Mouse (Mus musculus) adrenal gland, postnatal 0 days (tissue): ENCODE measurements around the gene Olfr384. TPM values are rescaled to one million over a fixed set of nuclear protein-coding genes. Genes with fewer than 3 reads are reported as not detected.

Experiments
- polyA plus RNA-seq: library from polyadenylated mRNA; unstranded; fragments of >200 nt; fragmentation: Nextera tagmentation; extraction: Ambion mirVana; gene quantifications from 2 replicates; pipeline ENCODE4 v1.2.1, GENCODE M21; 2015

The Olfr384 gene
- polyA plus RNA-seq: not detected in 2 replicates

DNA sequence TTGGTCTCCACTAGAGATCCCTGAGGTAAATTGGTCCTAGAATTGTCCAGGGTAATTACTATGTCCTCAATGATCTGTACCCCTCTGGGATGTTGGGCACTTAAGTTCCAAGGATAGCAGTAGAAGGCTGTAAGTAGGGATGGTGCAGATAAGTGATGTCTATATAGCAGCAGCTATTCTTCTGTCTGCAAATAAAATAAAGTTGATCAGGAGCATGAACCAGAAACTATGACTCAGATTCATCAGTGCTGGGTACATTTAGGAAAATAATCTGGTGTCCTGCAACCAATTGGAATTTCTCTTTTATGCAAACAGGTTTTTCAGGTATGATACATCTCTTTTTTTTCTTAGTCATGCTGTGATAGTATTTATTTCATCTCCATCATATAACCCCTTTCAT lies at the start of gene Olfr384:
Gene Olfr384 (plus strand): TSS at position 301 of the 400 bp plus-strand sequence.

DNA sequence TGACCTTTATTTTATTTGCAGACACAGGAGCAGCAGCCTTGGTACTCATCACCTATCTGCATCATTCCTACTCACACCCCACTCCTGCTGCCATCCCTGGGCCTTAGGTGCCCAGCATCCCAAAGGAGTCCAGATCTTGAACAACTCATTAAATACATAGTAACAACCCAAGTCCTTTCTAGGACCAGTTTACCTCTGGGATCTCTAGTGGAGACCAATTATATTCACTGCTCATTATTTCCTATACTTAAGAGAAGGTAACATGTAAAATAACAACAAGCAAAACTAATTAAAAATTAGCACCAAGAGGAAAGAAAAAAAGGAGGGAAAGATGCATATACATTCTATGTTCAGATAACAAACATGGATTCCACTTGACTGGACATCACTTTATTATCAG lies 5.5 kb upstream of the Olfr384 start, which contains the start of gene Olfr385:
Gene Olfr385 (minus strand): TSS at position 101 of the 400 bp plus-strand sequence.

Other genes starting within 250 kb of the Olfr384 start
- gene Olfr20, start 247.8 kb upstream of the Olfr384 start, polyA plus RNA-seq: not detected in 2 replicates
- gene Olfr376, start 227.3 kb upstream of the Olfr384 start, polyA plus RNA-seq: not detected in 2 replicates
- not detected in 2 replicates for gene Olfr1, start 199.0 kb upstream of the Olfr384 start, polyA plus RNA-seq
- not detected in 2 replicates for gene Olfr378, start 170.1 kb upstream of the Olfr384 start, polyA plus RNA-seq
- not detected in 2 replicates for gene Olfr380, start 141.1 kb upstream of the Olfr384 start, polyA plus RNA-seq
- gene Olfr381, start 107.0 kb upstream of the Olfr384 start, polyA plus RNA-seq: not detected in 2 replicates
- not detected in 2 replicates for gene Olfr382, start 81.4 kb upstream of the Olfr384 start, polyA plus RNA-seq
- not detected in 2 replicates for gene Olfr385, start 5.6 kb upstream of the Olfr384 start, polyA plus RNA-seq
- gene Zfp735, start 90.2 kb downstream of the Olfr384 start, polyA plus RNA-seq: not detected in 2 replicates
- gene Olfr389, start 182.1 kb downstream of the Olfr384 start, polyA plus RNA-seq: not detected in 2 replicates
- gene Olfr390, start 184.4 kb downstream of the Olfr384 start, polyA plus RNA-seq: not detected in 2 replicates
- not detected in 2 replicates for gene Olfr391-ps, start 204.5 kb downstream of the Olfr384 start, polyA plus RNA-seq
- not detected in 2 replicates for gene Olfr392, start 218.5 kb downstream of the Olfr384 start, polyA plus RNA-seq